Mouse (Mus musculus) liver, embryonic 14.5 days (tissue): ENCODE measurements around the gene Akap5. TPM values are rescaled to one million over a fixed set of nuclear protein-coding genes. Genes with fewer than 3 reads are reported as not detected.

Experiments used
- ATAC-seq: fragments of 200-750 bp; cut with Nextera tagmentation; 2 replicates; pipeline ENCODE4 v1.8.0; 2017; ENCODE audit warnings: moderate number of reproducible peaks, mild to moderate bottlenecking, moderate library complexity; ENCODE audit not compliant: insufficient read depth
- DNase-seq, 3 experiments: peaks; one replicate each; pipeline ENCODE4 v3.0.0-alpha.2; 2012 to 2013; ENCODE audit warnings: low read depth in 3 of 3, low spot score in 3 of 3
- H3K27ac ChIP-seq: fragments of 300-500 bp; sonication (generic); 2 replicates; pipeline ENCODE4 v1.5.1; 2014; ENCODE audit warnings: moderate library complexity, mild to moderate bottlenecking, control low read depth, inconsistent platforms
- H3K27me3 ChIP-seq: fragments of 300-500 bp; sonication (generic); 2 replicates; pipeline ENCODE4 v1.6.1; 2014; ENCODE audit warnings: mild to moderate bottlenecking, low read length, moderate library complexity; ENCODE audit not compliant: control insufficient read depth, insufficient read depth
- H3K36me3 ChIP-seq: fragments of 300-500 bp; sonication (generic); replicated peaks from 2 replicates; pipeline ENCODE4 v1.6.1; 2014; ENCODE audit warnings: low read depth; ENCODE audit not compliant: control insufficient read depth, insufficient read depth
- H3K4me1 ChIP-seq, 2 experiments: fragments of 200-500 bp in 1 of 2; fragments of 300-500 bp in 1 of 2; sonication (generic) in 1 of 2; replicated peaks; 2 replicates each; pipeline ENCODE4 v1.6.1; 2012 to 2014; ENCODE audit warnings: antibody characterized with exemption in 1 of 2, inconsistent platforms in 1 of 2, low read length in 1 of 2; ENCODE audit not compliant: control insufficient read depth in 2 of 2, insufficient read depth in 2 of 2
- H3K4me2 ChIP-seq: fragments of 300-500 bp; sonication (generic); 2 replicates; pipeline ENCODE4 v1.6.1; 2014; ENCODE audit warnings: low read depth, mild to moderate bottlenecking, control low read depth, moderate library complexity
- H3K4me3 ChIP-seq, 2 experiments: fragments of 200-500 bp in 1 of 2; fragments of 300-500 bp in 1 of 2; sonication (generic) in 1 of 2; 2 replicates each; pipeline ENCODE4 v1.5.1; 2012 to 2014; ENCODE audit warnings: low read depth in 2 of 2, low read length in 2 of 2, mild to moderate bottlenecking in 2 of 2, control low read depth in 1 of 2, inconsistent platforms in 1 of 2, moderate library complexity in 1 of 2; ENCODE audit not compliant: insufficient read depth in 1 of 2
- H3K9ac ChIP-seq: fragments of 300-500 bp; sonication (generic); replicated peaks from 2 replicates; pipeline ENCODE4 v1.6.1; 2014; ENCODE audit warnings: mild to moderate bottlenecking, control low read depth, moderate library complexity
- H3K9me3 ChIP-seq: fragments of 300-500 bp; sonication (generic); 2 replicates; pipeline ENCODE4 v1.6.1; 2016; ENCODE audit warnings: low read length, mixed read lengths; ENCODE audit not compliant: control insufficient read depth
- CTCF ChIP-seq: IDR thresholded peaks from 2 replicates; pipeline ENCODE4 v1.5.1; 2016; ENCODE audit warnings: antibody characterized with exemption, low read depth, control low read depth
- EP300 ChIP-seq: IDR thresholded peaks from 2 replicates; pipeline ENCODE4 v1.6.1; 2016; ENCODE audit warnings: antibody characterized with exemption, low read depth
- WGBS: fragments of 180-500 bp; shearing (Covaris S2); extraction: QIAGEN DNeasy Blood & Tissue Kit; methylation state at CpG from one replicate; pipeline ENCODE4 v1.1.7; 2014; ENCODE audit not compliant: insufficient replicate concordance; 5-methylcytosine and 5-hydroxymethylcytosine counted together
- polyA plus RNA-seq, 2 experiments: library from polyadenylated mRNA; depleted of rRNA in 1 of 2; stranded (reverse) in 1 of 2; unstranded in 1 of 2; fragments of >200 nt; fragmentation: Nextera tagmentation in 1 of 2; extraction: Ambion mirVana in 1 of 2; gene quantifications; 2 replicates each; pipeline versions ENCODE4 v1.2.1 to v1.2.3; 2012 to 2014

Gene Akap5
- polyA plus RNA-seq, 2 experiments, result 0.14 to 0.32 TPM

DNA sequence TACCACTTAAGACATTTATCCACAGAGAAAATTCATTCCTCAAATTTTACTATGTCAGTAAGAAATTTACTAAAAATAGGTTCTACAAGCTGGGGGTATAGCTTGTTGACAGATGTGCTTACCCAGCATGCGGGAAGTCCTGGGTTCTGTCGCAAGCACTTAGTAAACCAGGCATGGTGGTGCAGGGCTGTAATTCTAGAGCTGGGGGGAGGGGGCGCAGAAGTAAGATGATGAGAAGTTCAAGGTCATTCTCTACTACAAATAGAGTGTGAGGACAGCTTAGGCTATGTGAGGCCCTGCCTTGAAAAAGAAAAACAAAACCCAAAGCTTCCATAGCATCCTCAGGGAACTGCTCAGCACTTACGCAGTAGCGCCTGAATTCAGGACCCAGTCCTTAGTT, 53.9 kb downstream of the Akap5 start:
- Histone ChIP-seq H3K27ac (no peak overlapping the region), H3K4me1 (peaks cover 35 to 47% of the 10 kb centered on the region in 2 experiments), H3K36me3 (no peaks in the 10 kb centered on the region; the same call in 1 of the 2 replicates), H3K9ac (no peak overlapping the region), H3K9me3 (no peaks in the 10 kb centered on the region), H3K4me3 (no peak overlapping the region), H3K4me2 (no peak overlapping the region), H3K27me3 (no peaks in the 10 kb centered on the region)
- DNase-seq (no peak), ATAC-seq (no peak)
- TF ChIP-seq CTCF (no peak), EP300 (no peak)
- 75% methylated on average over 5 of the region's 5 CpGs for WGBS

DNA sequence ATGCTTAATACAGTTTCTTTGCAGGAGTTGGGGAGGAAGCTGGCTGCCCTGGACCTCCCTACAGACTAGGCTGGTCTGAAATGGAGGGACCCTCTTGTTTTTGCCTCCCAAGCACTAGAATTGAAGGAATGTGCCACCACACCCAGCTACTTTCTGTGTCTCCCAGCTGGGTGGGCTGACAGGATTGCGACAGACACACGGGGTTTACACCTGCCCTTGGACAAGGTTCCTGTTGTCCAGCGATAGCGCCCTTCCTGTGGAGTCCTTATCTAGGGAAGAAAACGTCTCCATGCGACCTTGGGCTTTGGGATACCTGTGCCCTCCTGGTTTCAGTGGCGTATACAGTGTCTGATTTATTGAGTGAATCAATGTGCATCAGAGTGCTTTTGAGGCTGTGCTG, 55.5 kb downstream of the Akap5 start:
- H3K27me3 ChIP-seq, result no peaks in the 10 kb centered on the region
- no peak overlapping the region for H3K4me3 ChIP-seq
- H3K4me1 ChIP-seq, result peaks cover 26 to 36% of the 10 kb centered on the region in 2 experiments
- ATAC-seq (no peak), DNase-seq (no peak)
- no peaks in the 10 kb centered on the region for H3K9me3 ChIP-seq
- H3K4me2 ChIP-seq, result no peak overlapping the region
- no peak overlapping the region for H3K27ac ChIP-seq
- H3K9ac ChIP-seq, result no peak overlapping the region
- 51% methylated on average over 7 of the region's 7 CpGs for WGBS
- H3K36me3 ChIP-seq, result no peaks in the 10 kb centered on the region; the same call in none of the 2 replicates
- no peak for TF ChIP-seq EP300

Other genes starting within 250 kb of the Akap5 start
- gene Esr2, start 147.6 kb upstream of the Akap5 start, polyA plus RNA-seq (2012; rRNA removed), result 0.01 TPM in 1 of 2 replicates, not detected in the other
- gene Esr2, start 147.6 kb upstream of the Akap5 start, polyA plus RNA-seq (2014; fragmentation: Nextera tagmentation; extraction: Ambion mirVana), result not detected in 2 replicates
- 0.04 TPM in 1 of 2 replicates, not detected in the other for gene Tex21, start 78.1 kb upstream of the Akap5 start, polyA plus RNA-seq (2012; rRNA removed)
- 0.14 TPM in 1 of 2 replicates, not detected in the other for gene Tex21, start 78.1 kb upstream of the Akap5 start, polyA plus RNA-seq (2014; fragmentation: Nextera tagmentation; extraction: Ambion mirVana)
- gene Mthfd1, start 69.6 kb upstream of the Akap5 start, polyA plus RNA-seq (2012; rRNA removed), result 37.5 and 58.5 TPM in 2 replicates
- 83.5 and 92.8 TPM in 2 replicates for gene Mthfd1, start 69.6 kb upstream of the Akap5 start, polyA plus RNA-seq (2014; fragmentation: Nextera tagmentation; extraction: Ambion mirVana)
- 5.1 and 5.6 TPM in 2 replicates for gene Zbtb25, start 44.7 kb downstream of the Akap5 start, polyA plus RNA-seq (2012; rRNA removed)
- gene Zbtb25, start 44.7 kb downstream of the Akap5 start, polyA plus RNA-seq (2014; fragmentation: Nextera tagmentation; extraction: Ambion mirVana), result 7.2 and 7.8 TPM in 2 replicates
- gene Zbtb1, start 45.4 kb downstream of the Akap5 start, polyA plus RNA-seq (2012; rRNA removed), result 1.5 and 2.6 TPM in 2 replicates
- gene Zbtb1, start 45.4 kb downstream of the Akap5 start, polyA plus RNA-seq (2014; fragmentation: Nextera tagmentation; extraction: Ambion mirVana), result 3.5 and 4.4 TPM in 2 replicates
- gene Hspa2, start 79.3 kb downstream of the Akap5 start, polyA plus RNA-seq (2012; rRNA removed), result 1.0 and 1.3 TPM in 2 replicates
- gene Hspa2, start 79.3 kb downstream of the Akap5 start, polyA plus RNA-seq (2014; fragmentation: Nextera tagmentation; extraction: Ambion mirVana), result 1.4 and 1.9 TPM in 2 replicates
- gene Ppp1r36, start 92.6 kb downstream of the Akap5 start, polyA plus RNA-seq (2012; rRNA removed), result 0.03 and 0.04 TPM in 2 replicates
- gene Ppp1r36, start 92.6 kb downstream of the Akap5 start, polyA plus RNA-seq (2014; fragmentation: Nextera tagmentation; extraction: Ambion mirVana), result 0.09 TPM in 1 of 2 replicates, not detected in the other
- gene Plekhg3, start 206.0 kb downstream of the Akap5 start, polyA plus RNA-seq (2012; rRNA removed), result 4.1 and 5.0 TPM in 2 replicates
- gene Plekhg3, start 206.0 kb downstream of the Akap5 start, polyA plus RNA-seq (2014; fragmentation: Nextera tagmentation; extraction: Ambion mirVana), result 1.4 and 2.3 TPM in 2 replicates